Mouse (Mus musculus): ENCODE results near the gene Mmaa. TPM values are rescaled to one million over a fixed set of nuclear protein-coding genes. Genes with fewer than 3 reads are reported as not detected.

Gene Mmaa
- polyA plus RNA-seq (2017; shearing (Covaris generic)) = 10.1 TPM

DNA sequence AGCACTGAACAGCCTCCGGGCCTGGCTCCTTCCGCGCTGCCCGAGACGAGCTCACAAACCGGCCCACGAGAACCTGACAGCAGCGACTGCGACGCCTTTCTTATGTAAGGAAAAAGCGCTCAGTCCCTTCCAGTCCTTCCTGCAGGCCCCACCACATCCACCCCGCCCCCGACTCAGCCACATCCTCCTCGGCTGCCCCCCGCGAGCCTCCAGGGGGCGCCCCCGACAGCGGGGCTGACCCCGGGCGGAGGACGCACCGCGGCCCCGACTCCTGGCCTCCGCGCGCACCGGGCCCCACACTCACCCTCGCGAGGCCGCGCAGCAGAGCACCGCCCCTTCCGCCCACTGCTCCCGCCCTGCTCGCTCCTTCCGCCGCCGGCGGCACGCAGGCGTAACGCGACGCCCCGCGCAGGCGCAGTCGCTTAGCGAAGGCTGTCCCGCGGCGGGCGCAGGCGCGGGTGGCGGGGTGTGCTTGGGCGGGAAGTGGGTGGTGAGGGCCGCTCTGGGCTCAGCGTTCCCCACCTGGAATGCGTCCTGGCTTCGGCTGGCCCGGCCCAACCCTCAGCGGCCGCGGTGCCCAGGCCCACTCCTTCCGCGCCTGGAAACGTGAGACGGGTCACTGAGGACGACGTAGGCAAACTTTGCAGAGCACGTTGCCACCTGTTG lies at the start of gene Mmaa:
Gene Mmaa (minus strand): TSS at position 328 of the 666 bp plus-strand sequence.

DNA sequence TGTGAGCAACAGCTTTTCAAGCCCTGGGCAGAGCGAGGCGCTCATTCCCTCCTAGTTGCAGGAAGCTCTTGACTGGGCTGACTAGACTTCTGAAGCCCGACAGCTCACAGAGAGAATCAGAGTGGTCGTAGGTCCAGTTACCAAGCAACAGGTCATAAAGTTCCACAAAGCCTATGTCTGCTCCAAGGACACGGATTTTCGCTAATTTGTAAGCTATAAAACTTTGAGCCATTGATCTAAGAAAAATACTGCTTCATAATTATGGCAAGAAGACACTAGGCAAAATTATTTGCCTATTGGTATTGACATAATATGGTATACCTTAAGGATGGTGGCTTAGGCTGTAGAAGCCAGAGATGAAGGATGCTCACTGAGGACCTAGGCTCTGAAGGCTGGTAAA lies 46.3 kb downstream of the Mmaa start, which contains the start of gene 1700011L22Rik:
Gene 1700011L22Rik (minus strand): TSS at position 101 of the 400 bp plus-strand sequence.

Other genes with a start within 250 kb of the Mmaa start
- gene 1700011L22Rik, start 46.4 kb downstream of the Mmaa start, polyA plus RNA-seq (2017; shearing (Covaris generic)) = not detected
- 28.2 TPM for gene Smad1, start 104.6 kb upstream of the Mmaa start, polyA plus RNA-seq (2017; shearing (Covaris generic))